Comparison of ENCODE assay signal across 8 mouse cellular contexts in the genomic region with DNA sequence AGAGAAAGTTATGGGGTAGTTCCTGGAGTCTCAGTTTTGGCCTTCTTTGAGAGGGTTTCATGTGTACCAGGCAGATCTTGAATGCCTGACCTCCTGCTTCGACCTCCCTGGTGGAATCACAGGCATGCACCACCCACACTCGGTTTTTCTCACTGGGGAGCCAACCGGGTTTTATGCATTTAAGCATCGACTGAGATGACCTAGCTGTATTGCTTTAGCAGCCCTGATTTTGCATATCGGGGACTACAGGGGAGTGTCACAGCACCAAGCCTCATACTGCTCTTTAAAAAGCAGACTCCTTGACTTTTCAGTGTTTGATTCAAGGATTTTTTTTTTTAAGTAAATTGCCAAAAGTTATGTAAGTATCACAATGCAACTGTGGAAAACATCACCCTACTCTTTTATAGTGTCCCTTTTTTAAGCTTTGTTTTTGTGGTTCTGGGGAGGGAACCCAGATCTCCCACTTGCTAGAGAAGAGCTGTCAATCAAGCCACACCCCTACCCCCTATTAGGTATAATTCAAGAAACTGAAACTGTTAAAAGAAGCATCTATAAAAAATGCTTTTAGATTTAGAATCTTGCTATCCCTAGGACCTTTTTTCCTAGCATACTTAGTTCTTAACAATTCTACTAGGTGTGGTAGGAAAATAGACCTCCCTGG. TPM values are rescaled to one million over a fixed set of nuclear protein-coding genes. Genes with fewer than 3 reads are reported as not detected.
DNase-seq lines count a peak whose midpoint lies in the region; ATAC-seq and TF ChIP-seq lines count a peak whose summit lies in the region.

No protein-coding gene starts in this region.

- DNase-seq in liver, embryonic 11.5 days (ENCODE audit: low spot score): no peak
- peak; percentile 12 for DNase-seq in yolk sac, embryonic 10.5 days (ENCODE audit: low spot score)
- DNase-seq in retina, embryonic 14.5 days (ENCODE audit: low spot score): no peak
- DNase-seq in layer of hippocampus, postnatal 25 days (ENCODE audit: extremely low spot score in 1 of 2, low spot score in 1 of 2): no peak

- H3K4me2 ChIP-seq in heart, embryonic 14.5 days (ENCODE audit: low read length): peak overlapping the region; percentile 69
- H3K4me2 ChIP-seq in liver, embryonic 11.5 days: peak overlapping the region; percentile 75

- peaks cover 23% of the 10 kb centered on the region for H3K36me3 ChIP-seq in megakaryocyte, embryonic 14.5 days (replicated peaks; ENCODE audit: low read length)
- H3K36me3 ChIP-seq in heart, embryonic 14.5 days (ENCODE audit: control insufficient read depth, insufficient read depth, low read length): 0 out of 2 replicates have a peak, but pooled peaks cover 11% of the 10 kb centered on the region
- H3K36me3 ChIP-seq in liver, embryonic 11.5 days (ENCODE audit: control insufficient read depth, insufficient read depth, low read length): no peaks in the 10 kb centered on the region

- WGBS in bone marrow, adult 2 months: 6% methylated on average over 5 of the region's 5 CpGs
- 2% methylated on average over 5 of the region's 5 CpGs for WGBS in heart, embryonic 14.5 days
- 7% methylated on average over 5 of the region's 5 CpGs for WGBS in liver, embryonic 11.5 days

- H3K4me1 ChIP-seq in megakaryocyte, embryonic 14.5 days: peaks cover 53% of the 10 kb centered on the region
- H3K4me1 ChIP-seq in bone marrow, adult 2 months (ENCODE audit: control insufficient read depth, insufficient read depth, low read length): peaks cover 1% of the 10 kb centered on the region; the same call in 1 of the 2 replicates
- peaks cover 12 to 46% of the 10 kb centered on the region in 2 experiments for H3K4me1 ChIP-seq in heart, embryonic 14.5 days (ENCODE audit: control insufficient read depth in 2 of 2, insufficient read depth in 2 of 2, low read length in 2 of 2)
- H3K4me1 ChIP-seq in liver, embryonic 11.5 days (replicated peaks; ENCODE audit: control insufficient read depth, insufficient read depth, low read length): peaks cover 32% of the 10 kb centered on the region

- ATAC-seq in megakaryocyte, adult 5-6 weeks (ENCODE audit: poor library complexity, severe bottlenecking): no peak
- ATAC-seq in heart, embryonic 14.5 days (ENCODE audit: insufficient number of reproducible peaks, insufficient read depth, low FRiP score, low read depth): no peak
- no peak for ATAC-seq in liver, embryonic 11.5 days (replicated peaks; ENCODE audit: low FRiP score)

- H3K27ac ChIP-seq in bone marrow, adult 2 months (ENCODE audit: control insufficient read depth, insufficient read depth, low read depth, low read length, poor library complexity): no peak overlapping the region; the same call in 1 of the 2 replicates
- H3K27ac ChIP-seq in heart, embryonic 14.5 days (replicated peaks in 1 of 2; ENCODE audit: control insufficient read depth in 1 of 2, insufficient read depth in 1 of 2, low read depth in 2 of 2, low read length in 2 of 2): no peak overlapping the region; a peak in 1 of 4 replicates
- H3K27ac ChIP-seq in liver, embryonic 11.5 days (ENCODE audit: low read depth, low read length): no peak overlapping the region

- H3K9me3 ChIP-seq in megakaryocyte, embryonic 14.5 days: no peaks in the 10 kb centered on the region
- H3K9me3 ChIP-seq in heart, embryonic 14.5 days (ENCODE audit: control insufficient read depth, low read length): no peaks in the 10 kb centered on the region
- no peaks in the 10 kb centered on the region for H3K9me3 ChIP-seq in liver, embryonic 11.5 days (ENCODE audit: control insufficient read depth, low read length)

- no peak for TF ChIP-seq POLR2A in bone marrow, adult 2 months (IDR thresholded peaks at IDR 0.05; ENCODE audit: borderline replicate concordance, control insufficient read depth, low read depth, low read length)

- peak overlapping the region; percentile 100 for H3K9ac ChIP-seq in heart, embryonic 14.5 days (ENCODE audit: low read length)
- peak overlapping the region; percentile 82 for H3K9ac ChIP-seq in liver, embryonic 11.5 days (ENCODE audit: low read depth, low read length)

- TF ChIP-seq CTCF in bone marrow, adult 2 months (IDR thresholded peaks at IDR 0.05; ENCODE audit: control insufficient read depth, insufficient read depth, low read length): no peak

- peak overlapping the region; percentile 99 for H3K4me3 ChIP-seq in megakaryocyte, embryonic 14.5 days (replicated peaks)
- peak overlapping the region; percentile 91 for H3K4me3 ChIP-seq in bone marrow, adult 2 months (replicated peaks; ENCODE audit: control insufficient read depth, low read depth, low read length)
- H3K4me3 ChIP-seq in heart, embryonic 14.5 days (ENCODE audit: control insufficient read depth in 1 of 2, insufficient read depth in 1 of 2, low read depth in 1 of 2, low read length in 2 of 2): peak overlapping the region; percentile 72 to 93
- H3K4me3 ChIP-seq in liver, embryonic 11.5 days (ENCODE audit: low read depth, low read length): peak overlapping the region; percentile 67

- no peaks in the 10 kb centered on the region for H3K27me3 ChIP-seq in megakaryocyte, embryonic 14.5 days (replicated peaks)
- no peaks in the 10 kb centered on the region for H3K27me3 ChIP-seq in heart, embryonic 14.5 days (ENCODE audit: control insufficient read depth, insufficient read depth, low read length)
- H3K27me3 ChIP-seq in liver, embryonic 11.5 days (replicated peaks; ENCODE audit: control insufficient read depth, insufficient read depth, low read length): no peaks in the 10 kb centered on the region

RNA-seq across cellular contexts. Expression of a gene that starts 5.2 kb away (rescaled TPM):
- polyA plus RNA-seq in megakaryocyte, embryonic 14.5 days (2012; ENCODE audit: insufficient read depth, low replicate concordance): 3.0 and 16.9 TPM in 2 replicates
- total RNA-seq in megakaryocyte, adult 5-6 weeks (2015): 118 and 135 TPM in 2 replicates
- total RNA-seq in megakaryocyte, adult 5-6 weeks (2017): 85.4 and 90.6 TPM in 2 replicates
- polyA plus RNA-seq in bone marrow, adult 2 months (2011; ENCODE audit: insufficient read depth, insufficient read length, low replicate concordance, missing spikeins): 60.4 and 64.8 TPM in 2 replicates
- polyA plus RNA-seq in heart, embryonic 14.5 days (2014; fragmentation: Nextera tagmentation; extraction: Ambion mirVana): 32.4 and 40.0 TPM in 2 replicates
- 44.3 TPM in 2 replicates for polyA plus RNA-seq in liver, embryonic 11.5 days (2014; fragmentation: Nextera tagmentation; extraction: Ambion mirVana)
- 10 to 100 TPM; 70.9 to 76.2 TPM for total RNA-seq in layer of hippocampus, postnatal 25 days (2021)
